Mouse (Mus musculus) cerebellum, adult 11-12 months (tissue): ENCODE measurements at regions not wholly inside any gene's neighbourhood (a gene's known extent, or its start where the extent isn't known, plus 50 kb on each side); places are given as distances from the start of the nearest gene placed in this dataset.

Experiments
- DNase-seq: peaks from one replicate; pipeline ENCODE4 v3.0.0; 2022

DNA sequence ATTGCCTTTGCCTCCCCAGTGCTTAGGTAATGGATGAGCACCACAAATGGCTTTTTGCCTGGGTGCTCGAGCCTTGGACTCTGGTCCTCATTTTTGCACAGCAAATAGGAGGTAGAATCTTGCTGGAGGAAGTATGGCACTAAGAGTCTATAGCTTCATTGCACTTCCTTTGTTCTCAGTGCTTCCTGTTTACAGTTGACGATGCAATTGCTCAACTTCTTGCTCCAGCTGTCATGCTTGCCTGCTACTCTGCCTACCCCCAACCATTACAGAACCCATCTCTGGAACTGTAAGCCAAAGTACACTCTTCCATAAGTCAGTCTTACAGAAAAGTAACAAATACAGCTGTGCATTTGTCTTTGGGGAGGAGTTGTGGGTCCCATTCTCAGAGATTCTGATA is 79.8 kb upstream of the Slc7a14 start:
- no peak for DNase-seq

DNA sequence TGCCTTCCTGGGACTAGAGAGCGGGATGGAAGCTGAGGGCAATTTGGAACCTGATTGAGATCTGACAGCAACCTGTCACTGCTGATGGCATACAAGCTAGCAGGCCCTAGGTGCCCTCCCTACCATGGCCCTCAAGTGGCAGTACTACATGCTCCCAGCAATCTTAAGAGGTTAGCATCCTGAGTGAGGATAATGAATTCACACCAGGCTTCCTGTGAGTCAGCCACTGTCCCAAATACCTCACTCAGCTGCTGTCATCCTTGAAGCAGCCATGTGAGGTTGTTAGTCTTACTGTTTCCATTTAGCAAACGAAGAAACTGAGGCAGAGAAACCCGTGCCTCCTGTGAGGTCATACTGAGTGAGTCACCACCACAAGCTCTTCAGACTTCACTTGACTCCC is 65.5 kb upstream of the Slc7a14 start:
- DNase-seq: no peak

GRCm38 (mm10) chr3:31374061-31374460 is 63.9 kb upstream of the Slc7a14 start:
- DNase-seq: no peak

DNA sequence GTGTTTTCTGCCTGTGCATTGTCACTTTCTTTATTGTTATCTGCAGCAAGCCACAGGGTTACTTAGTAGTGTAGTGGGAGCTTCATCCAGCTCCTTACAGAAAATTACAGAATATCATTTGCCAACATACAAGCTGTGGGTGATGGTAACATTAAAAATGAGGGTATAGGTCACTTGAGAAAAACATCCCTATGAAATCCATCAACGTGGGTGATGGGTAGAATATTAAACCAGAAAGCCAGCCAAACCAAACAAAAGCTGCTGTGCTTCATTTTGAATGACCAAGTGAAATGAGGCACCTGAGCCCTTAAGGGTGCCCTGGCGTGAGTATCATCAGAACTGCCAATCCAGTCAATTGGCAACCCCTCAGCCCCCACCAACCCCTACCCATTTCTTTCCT is 58.1 kb upstream of the Slc7a14 start:
- DNase-seq: no peak
